Mouse (Mus musculus): ENCODE measurements around the gene Dguok. TPM values are rescaled to one million over a fixed set of nuclear protein-coding genes. Genes with fewer than 3 reads are reported as not detected.

The Dguok gene
- total RNA-seq, 2 experiments from 2014 or later, result 29.2 to 32.0 TPM

DNA sequence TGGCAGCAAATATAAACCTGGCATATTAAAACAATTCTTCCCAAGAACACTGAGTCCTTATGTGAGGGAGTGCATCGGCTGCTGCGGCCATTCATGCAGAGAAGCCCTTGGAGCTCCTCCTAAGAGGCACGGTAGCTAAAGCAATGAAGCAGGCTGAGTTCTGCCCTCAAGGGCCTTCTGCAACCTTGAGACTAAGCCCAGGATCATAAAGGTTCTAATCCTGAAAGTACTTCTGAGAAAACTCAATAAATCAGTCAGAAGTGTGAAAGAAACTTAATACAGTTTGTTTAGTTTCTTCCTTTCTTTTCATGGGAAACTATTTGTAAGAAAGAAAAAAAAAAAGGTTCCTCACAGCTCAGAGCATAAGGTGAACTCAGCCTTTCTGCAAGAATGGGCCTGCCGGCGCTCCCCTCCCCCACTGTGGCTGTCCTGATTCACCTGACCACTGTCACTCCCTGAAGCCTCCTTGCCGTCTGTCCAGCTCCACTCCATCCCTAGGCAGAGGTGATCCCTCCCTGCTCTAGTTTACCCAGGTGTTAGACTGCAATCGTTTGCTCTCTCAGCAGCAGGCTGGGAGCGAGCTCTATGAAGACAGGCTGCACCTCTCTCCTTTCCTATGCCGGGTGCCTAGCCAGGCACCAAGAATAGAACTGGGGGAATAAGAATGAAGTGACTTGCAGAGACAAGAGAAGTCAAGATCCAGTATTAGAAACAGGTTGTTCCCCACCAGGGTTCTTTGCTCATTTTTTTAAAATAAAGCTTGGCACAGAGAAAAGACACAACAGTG lies 5.1 kb downstream of the Dguok start:
- DNase-seq (ENCODE audit: extremely low spot score in 1 of 2, low spot score in 1 of 2), result no peak

DNA sequence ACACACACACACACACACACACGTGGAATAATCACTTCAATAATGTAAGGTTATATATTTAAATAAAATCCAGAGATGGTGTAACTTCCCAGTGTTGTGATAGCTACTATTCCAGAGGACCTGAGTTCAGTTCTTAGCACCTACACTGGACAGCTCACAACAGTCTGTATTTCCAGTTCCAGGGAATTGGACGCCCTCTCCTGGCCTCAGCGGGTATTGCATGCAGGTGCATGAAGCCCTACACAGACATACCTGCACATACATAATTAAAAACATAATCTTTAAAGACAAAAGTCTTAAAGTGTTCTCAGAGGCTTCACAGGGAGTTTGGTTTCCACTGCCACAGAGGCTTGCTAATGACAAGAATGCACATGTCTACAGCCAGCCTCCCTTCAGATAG lies 6.3 kb downstream of the Dguok start:
- DNase-seq (ENCODE audit: extremely low spot score in 1 of 2, low spot score in 1 of 2), result no peak

- DNase-seq (ENCODE audit: extremely low spot score in 1 of 2, low spot score in 1 of 2), result no peak
Observed at GRCm38 (mm10) chr6:83499078-83499477, 7.7 kb downstream of the Dguok start.

DNA sequence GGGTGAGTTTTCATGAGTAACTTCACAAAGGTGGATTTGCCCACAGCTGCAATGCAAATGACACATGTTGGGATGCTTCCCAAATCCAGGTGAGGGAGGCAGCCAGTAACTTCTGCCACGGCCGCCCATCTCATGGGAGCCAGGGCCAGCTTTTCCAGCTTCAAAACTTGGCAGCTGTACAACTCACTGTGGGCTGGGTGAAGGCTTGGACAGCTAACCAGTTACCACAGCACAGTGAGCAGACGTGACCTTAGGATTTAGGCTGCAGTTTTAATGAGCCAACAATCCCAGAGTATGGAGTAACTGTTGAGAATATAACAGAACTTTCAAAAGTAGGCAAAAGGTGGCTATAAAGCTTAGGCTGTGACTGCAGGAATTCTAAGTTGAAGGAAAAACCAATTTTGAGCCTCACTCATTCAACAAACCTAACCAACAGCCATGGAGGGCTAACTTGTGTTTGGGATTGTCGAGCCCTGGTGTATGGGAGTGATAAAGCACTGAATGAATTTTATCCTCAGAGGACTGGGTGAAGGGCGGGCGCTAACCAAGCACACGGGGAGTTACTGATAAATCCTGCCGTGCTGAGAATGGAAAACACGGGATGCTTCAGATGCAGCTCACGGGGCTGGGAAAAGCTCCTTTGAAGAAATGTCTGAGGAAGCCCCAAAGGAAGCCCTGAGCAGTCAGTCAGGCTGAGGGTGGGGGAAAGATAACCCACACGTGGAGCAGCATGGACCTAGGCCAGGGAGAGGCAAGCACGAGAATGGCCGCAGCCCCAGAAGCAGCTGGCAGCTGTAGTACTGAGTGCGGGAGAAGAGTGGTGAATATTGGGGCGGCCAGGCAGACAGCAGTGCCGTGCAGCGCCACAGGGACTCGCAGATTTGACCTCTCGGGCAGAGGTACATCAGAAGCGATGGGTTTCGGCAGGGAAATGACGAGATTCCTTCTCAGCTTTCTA lies 9.7 kb downstream of the Dguok start:
- no peak for DNase-seq (ENCODE audit: extremely low spot score in 1 of 2, low spot score in 1 of 2)

- DNase-seq (ENCODE audit: extremely low spot score in 1 of 2, low spot score in 1 of 2), result no peak
Observed at GRCm38 (mm10) chr6:83496009-83496752, 10.6 kb downstream of the Dguok start.

DNA sequence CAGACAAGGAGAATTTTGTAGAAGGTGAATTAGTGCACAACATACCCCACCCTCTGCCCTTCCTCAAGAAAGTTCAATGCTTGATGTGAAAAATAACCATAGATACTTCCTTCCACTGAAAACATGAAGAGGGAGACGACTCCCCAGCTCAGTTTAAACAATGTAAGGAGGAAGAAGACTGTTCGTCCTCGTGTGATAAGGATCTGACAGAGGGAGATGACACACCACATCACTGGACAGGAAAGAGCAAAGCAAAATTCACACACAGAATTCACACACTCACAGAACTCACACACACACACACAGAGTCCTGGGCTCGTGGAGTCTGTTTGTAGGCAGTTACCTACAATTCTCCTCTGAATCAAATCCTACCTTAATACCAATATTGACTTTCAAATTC lies 16.1 kb downstream of the Dguok start:
- DNase-seq (ENCODE audit: extremely low spot score in 1 of 2, low spot score in 1 of 2), result no peak

DNA sequence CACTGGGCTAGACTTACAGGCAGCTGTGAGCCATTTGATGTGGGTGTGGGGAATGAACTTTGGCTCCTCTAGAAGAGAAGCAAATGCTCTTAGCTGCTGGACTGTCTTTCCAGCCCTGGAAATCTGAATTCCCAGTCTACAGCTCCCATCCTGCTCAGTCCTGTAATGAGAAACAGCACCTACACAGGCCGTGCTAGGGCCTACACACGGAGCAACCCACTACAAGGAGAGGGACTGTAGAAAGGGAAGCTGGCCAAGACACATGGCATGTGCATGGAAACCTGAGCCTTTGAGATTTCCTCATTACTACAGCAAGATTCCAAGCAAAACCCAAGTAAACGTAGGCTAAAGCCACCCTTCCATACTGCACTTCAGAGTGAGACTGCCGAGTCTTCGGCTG lies 18.6 kb downstream of the Dguok start:
- DNase-seq (ENCODE audit: extremely low spot score in 1 of 2, low spot score in 1 of 2), result no peak

GRCm38 (mm10) chr6:83487298-83487697 lies 19.5 kb downstream of the Dguok start:
- no peak for DNase-seq (ENCODE audit: extremely low spot score in 1 of 2, low spot score in 1 of 2)

DNA sequence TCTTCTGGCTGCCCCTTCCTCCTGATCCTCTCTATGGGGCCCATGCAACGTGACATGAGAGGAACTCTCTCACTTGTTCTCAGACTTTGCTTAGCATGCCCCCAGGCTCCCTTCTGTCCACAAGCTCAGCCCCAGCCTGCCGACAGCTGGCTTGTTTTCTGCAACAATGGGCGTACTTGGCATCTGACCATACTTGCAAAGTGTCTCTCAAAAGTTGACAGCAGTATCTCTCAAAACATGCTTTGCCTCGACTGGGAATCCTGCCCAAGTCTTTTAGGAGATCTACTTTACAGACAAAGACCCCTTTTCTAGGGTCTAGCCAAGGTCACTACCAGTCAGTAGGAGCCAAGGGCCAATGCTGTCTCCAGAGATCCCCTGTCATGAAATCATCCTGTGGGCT lies 20.9 kb downstream of the Dguok start:
- no peak for DNase-seq (ENCODE audit: extremely low spot score in 1 of 2, low spot score in 1 of 2)

DNA sequence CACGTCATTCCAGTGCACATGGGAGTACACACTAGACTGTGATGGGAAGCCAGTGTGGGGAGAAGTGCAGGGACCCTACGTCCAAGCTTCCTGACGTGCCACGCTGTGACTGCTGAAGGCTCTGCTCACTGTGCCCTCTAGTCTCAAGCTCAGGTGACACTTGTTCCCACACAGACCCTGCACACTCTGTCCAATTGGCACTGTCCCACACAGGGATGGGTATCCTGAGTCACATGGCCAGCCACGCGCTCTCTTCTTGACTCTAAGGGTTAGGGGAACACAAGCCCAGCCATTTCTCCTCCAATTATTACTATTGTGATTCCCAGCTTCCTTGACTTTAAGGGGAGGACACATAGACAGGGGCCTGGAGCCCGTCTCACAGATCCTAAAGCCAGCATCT lies 23.0 kb downstream of the Dguok start:
- no peak for DNase-seq (ENCODE audit: extremely low spot score in 1 of 2, low spot score in 1 of 2)

- no peak for DNase-seq (ENCODE audit: extremely low spot score in 1 of 2, low spot score in 1 of 2)
Observed at GRCm38 (mm10) chr6:83482418-83483085, 24.2 kb downstream of the Dguok start.

DNA sequence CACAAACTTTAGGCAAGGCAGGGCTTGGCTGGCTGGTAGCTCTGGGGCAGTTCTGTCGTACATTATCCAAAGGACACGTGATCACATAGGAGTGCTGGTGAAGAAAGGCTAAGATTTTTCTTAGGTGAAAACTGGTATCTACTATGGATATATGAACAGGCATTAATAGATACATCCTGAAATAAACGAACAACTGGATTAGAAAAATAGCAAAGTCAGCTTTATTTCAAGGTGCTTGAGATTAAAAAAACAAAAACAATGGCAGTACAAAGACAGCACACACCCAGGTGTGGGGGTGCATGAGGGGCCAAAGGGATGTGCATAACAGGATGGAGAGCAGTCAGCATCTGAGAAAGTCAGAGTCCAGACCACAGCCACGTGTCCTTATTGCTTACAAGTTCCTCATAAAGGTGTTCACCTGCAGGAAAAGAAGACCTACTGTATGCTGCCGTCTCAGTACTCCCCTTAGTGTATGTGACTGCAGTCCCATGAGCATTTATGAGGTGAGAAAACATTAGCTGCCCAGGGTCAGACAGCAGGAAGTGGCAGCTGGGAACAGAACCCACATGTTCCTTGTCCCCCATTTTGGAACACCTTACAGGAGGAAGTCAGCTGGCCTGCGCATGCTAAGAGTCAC lies 26.6 kb downstream of the Dguok start:
- DNase-seq (ENCODE audit: extremely low spot score in 1 of 2, low spot score in 1 of 2), result no peak

DNA sequence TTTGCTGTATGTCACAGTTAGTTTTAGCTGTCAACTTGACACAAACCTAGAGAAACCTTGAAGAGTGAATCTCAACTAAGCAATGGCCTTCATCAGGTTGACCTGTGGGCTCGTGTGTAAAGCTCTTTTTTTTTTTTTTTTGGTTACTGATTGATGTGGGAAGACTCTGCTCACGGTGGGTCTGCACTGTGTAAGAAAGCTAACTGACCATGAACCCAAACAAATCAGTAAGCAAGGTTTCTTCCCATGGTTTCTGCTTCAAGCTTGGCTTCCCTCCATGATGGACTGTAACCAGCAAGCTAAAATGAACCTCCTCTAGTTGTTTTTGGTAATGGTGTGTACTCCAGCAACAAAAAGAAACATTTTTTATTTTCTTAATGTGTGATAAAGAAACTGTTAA lies 27.6 kb downstream of the Dguok start:
- DNase-seq (ENCODE audit: extremely low spot score in 1 of 2, low spot score in 1 of 2), result no peak

DNA sequence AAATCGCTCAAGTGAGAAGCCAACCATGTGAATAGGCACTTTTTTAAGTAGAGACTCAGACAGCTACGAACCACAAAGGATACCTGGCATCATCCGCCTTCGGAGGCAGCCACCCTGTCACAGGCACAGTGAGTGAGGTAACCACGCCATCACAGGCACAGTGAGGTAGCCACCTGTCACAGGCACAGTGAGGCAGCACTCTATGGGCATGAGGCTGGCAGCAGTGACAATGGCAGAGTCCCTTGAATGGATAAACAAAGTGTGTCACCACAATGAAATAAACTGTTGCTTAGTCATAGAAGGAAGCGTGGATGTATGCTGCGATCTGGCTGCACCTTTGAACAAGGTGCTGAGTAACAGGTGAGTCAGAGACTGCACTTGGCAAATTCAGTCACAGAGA lies 28.1 kb downstream of the Dguok start:
- DNase-seq (ENCODE audit: extremely low spot score in 1 of 2, low spot score in 1 of 2), result no peak

GRCm38 (mm10) chr6:83478217-83478616 lies 28.6 kb downstream of the Dguok start:
- DNase-seq (ENCODE audit: extremely low spot score in 1 of 2, low spot score in 1 of 2), result no peak

- DNase-seq (ENCODE audit: extremely low spot score in 1 of 2, low spot score in 1 of 2), result no peak
Observed at GRCm38 (mm10) chr6:83475431-83475830, 31.3 kb downstream of the Dguok start.

GRCm38 (mm10) chr6:83473240-83473639 lies 33.5 kb downstream of the Dguok start:
- DNase-seq (ENCODE audit: extremely low spot score in 1 of 2, low spot score in 1 of 2), result no peak

DNA sequence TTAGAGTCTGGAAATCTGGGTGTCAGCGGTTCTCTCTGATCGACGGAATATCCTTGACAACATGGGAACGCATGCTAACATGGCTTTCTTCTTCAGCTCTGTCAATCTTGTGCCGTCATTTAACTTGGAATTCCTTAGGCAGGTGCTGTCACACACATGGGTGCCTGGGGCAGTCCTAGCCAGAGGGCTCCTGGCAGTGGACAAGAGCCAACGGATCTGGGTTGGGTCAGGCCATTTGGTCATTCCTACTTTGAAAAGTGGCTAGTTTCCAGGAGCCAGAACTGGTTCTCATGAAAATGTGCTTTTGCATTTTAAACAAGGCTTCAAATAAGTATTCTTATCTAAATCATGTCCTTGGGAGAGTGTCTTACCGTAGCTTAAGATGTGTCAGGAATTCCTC lies 35.0 kb downstream of the Dguok start:
- no peak for DNase-seq (ENCODE audit: extremely low spot score in 1 of 2, low spot score in 1 of 2)

- DNase-seq (ENCODE audit: extremely low spot score in 1 of 2, low spot score in 1 of 2), result no peak
Observed at GRCm38 (mm10) chr6:83464011-83464410, 42.8 kb downstream of the Dguok start.

All from layer of hippocampus, postnatal 25 days (tissue).